Mouse (Mus musculus): ENCODE results near the gene Ccdc173. TPM values are rescaled to one million over a fixed set of nuclear protein-coding genes. Genes with fewer than 3 reads are reported as not detected.
A peak's percentile ranks its signal among the peaks of the same experiment; 100 is the strongest.
"Not testable (repeated sequence)": the region's sequence is repeated elsewhere in the genome, so short reads cannot be mapped to it uniquely, and the experiment has no call there.

Gene Ccdc173
- 2.1 and 2.8 TPM in 2 replicates for total RNA-seq (2017)

GRCm38 (mm10) chr2:69789429-69790069, at the start of gene Ccdc173, which contains the start of gene Phospho2:
TSS of gene Ccdc173 (minus strand) at chr2:69789575.
TSS of gene Phospho2 (plus strand) at chr2:69789623.
- ATAC-seq (ENCODE audit: extremely low read depth, insufficient number of reproducible peaks, low FRiP score, poor library complexity, severe bottlenecking): peak; percentile 94

- ATAC-seq (ENCODE audit: extremely low read depth, insufficient number of reproducible peaks, low FRiP score, poor library complexity, severe bottlenecking): no peak
These were observed 49.3 kb upstream of the Ccdc173 start for GRCm38 (mm10) chr2:69838707-69839106.

GRCm38 (mm10) chr2:69837996-69838395, 48.6 kb upstream of the Ccdc173 start:
- no peak for ATAC-seq (ENCODE audit: extremely low read depth, insufficient number of reproducible peaks, low FRiP score, poor library complexity, severe bottlenecking)

- ATAC-seq (ENCODE audit: extremely low read depth, insufficient number of reproducible peaks, low FRiP score, poor library complexity, severe bottlenecking): no peak
These were observed 48.0 kb upstream of the Ccdc173 start for GRCm38 (mm10) chr2:69837244-69837967.

GRCm38 (mm10) chr2:69830116-69830515, 40.7 kb upstream of the Ccdc173 start:
- no peak for ATAC-seq (ENCODE audit: extremely low read depth, insufficient number of reproducible peaks, low FRiP score, poor library complexity, severe bottlenecking)

- ATAC-seq (ENCODE audit: extremely low read depth, insufficient number of reproducible peaks, low FRiP score, poor library complexity, severe bottlenecking): no peak
These were observed 40.3 kb upstream of the Ccdc173 start for GRCm38 (mm10) chr2:69829680-69830079.

GRCm38 (mm10) chr2:69828031-69828430, 38.7 kb upstream of the Ccdc173 start:
- no peak for ATAC-seq (ENCODE audit: extremely low read depth, insufficient number of reproducible peaks, low FRiP score, poor library complexity, severe bottlenecking)

GRCm38 (mm10) chr2:69826380-69826779, 37.0 kb upstream of the Ccdc173 start:
- ATAC-seq (ENCODE audit: extremely low read depth, insufficient number of reproducible peaks, low FRiP score, poor library complexity, severe bottlenecking): no peak

- ATAC-seq (ENCODE audit: extremely low read depth, insufficient number of reproducible peaks, low FRiP score, poor library complexity, severe bottlenecking): no peak
These were observed 36.5 kb upstream of the Ccdc173 start for GRCm38 (mm10) chr2:69825898-69826297.

GRCm38 (mm10) chr2:69823129-69823677, 33.8 kb upstream of the Ccdc173 start:
- ATAC-seq (ENCODE audit: extremely low read depth, insufficient number of reproducible peaks, low FRiP score, poor library complexity, severe bottlenecking): no peak

- ATAC-seq (ENCODE audit: extremely low read depth, insufficient number of reproducible peaks, low FRiP score, poor library complexity, severe bottlenecking): no peak
These were observed 33.2 kb upstream of the Ccdc173 start for GRCm38 (mm10) chr2:69822361-69823128.

GRCm38 (mm10) chr2:69821711-69822110, 32.3 kb upstream of the Ccdc173 start, which contains the start of gene Klhl23:
TSS of gene Klhl23 (plus strand) at chr2:69821944.
- ATAC-seq (ENCODE audit: extremely low read depth, insufficient number of reproducible peaks, low FRiP score, poor library complexity, severe bottlenecking): no peak

GRCm38 (mm10) chr2:69820201-69820600, 30.8 kb upstream of the Ccdc173 start:
- no peak for ATAC-seq (ENCODE audit: extremely low read depth, insufficient number of reproducible peaks, low FRiP score, poor library complexity, severe bottlenecking)

GRCm38 (mm10) chr2:69818350-69819085, 29.1 kb upstream of the Ccdc173 start:
- ATAC-seq (ENCODE audit: extremely low read depth, insufficient number of reproducible peaks, low FRiP score, poor library complexity, severe bottlenecking): no peak

- ATAC-seq (ENCODE audit: extremely low read depth, insufficient number of reproducible peaks, low FRiP score, poor library complexity, severe bottlenecking): no peak
These were observed 27.2 kb upstream of the Ccdc173 start for GRCm38 (mm10) chr2:69816575-69816974.

- ATAC-seq (ENCODE audit: extremely low read depth, insufficient number of reproducible peaks, low FRiP score, poor library complexity, severe bottlenecking): not testable (repeated sequence)
These were observed 22.0 kb upstream of the Ccdc173 start for GRCm38 (mm10) chr2:69811349-69811748.

GRCm38 (mm10) chr2:69810169-69810568, 20.8 kb upstream of the Ccdc173 start:
- no peak for ATAC-seq (ENCODE audit: extremely low read depth, insufficient number of reproducible peaks, low FRiP score, poor library complexity, severe bottlenecking)

- not testable (repeated sequence) for ATAC-seq (ENCODE audit: extremely low read depth, insufficient number of reproducible peaks, low FRiP score, poor library complexity, severe bottlenecking)
These were observed 15.3 kb upstream of the Ccdc173 start for GRCm38 (mm10) chr2:69804663-69805062.

GRCm38 (mm10) chr2:69803756-69804155, 14.4 kb upstream of the Ccdc173 start:
- no peak for ATAC-seq (ENCODE audit: extremely low read depth, insufficient number of reproducible peaks, low FRiP score, poor library complexity, severe bottlenecking)
